Comparison of ENCODE assay signal across 16 mouse cellular contexts in genomic region chr17:47333409-47333808, GRCm38 (mm10). TPM values are rescaled to one million over a fixed set of nuclear protein-coding genes. Genes with fewer than 3 reads are reported as not detected.
DNase-seq lines count a peak whose midpoint lies in the region; ATAC-seq and TF ChIP-seq lines count a peak whose summit lies in the region.
"Had no signal": no experiment of that assay in that cellular context is flagged by ENCODE, and none has a peak within 500 bp of the region (broad histone marks: within the 10 kb centered on the region; RNA-seq: fewer than 3 reads in every experiment).

No protein-coding gene starts in this region.

- no peak overlapping the region for H3K27ac ChIP-seq in intestine, postnatal 0 days (ENCODE audit: low read depth, low read length)
- no peak overlapping the region for H3K27ac ChIP-seq in intestine, embryonic 15.5 days
- H3K27ac ChIP-seq: embryonic facial prominence, embryonic 12.5 days; kidney, postnatal 0 days; liver, embryonic 12.5 days; lung, embryonic 15.5 days had no signal

- H3K9ac ChIP-seq in intestine, postnatal 0 days (ENCODE audit: low read depth, low read length), result peak overlapping the region; percentile 7; the same call in 1 of the 2 replicates
- H3K9ac ChIP-seq in intestine, embryonic 15.5 days, result no peak overlapping the region
- H3K9ac ChIP-seq: embryonic facial prominence, embryonic 12.5 days; liver, embryonic 12.5 days; lung, embryonic 15.5 days had no signal

- no peaks in the 10 kb centered on the region for H3K4me1 ChIP-seq in intestine, postnatal 0 days (replicated peaks; ENCODE audit: control insufficient read depth, insufficient read depth, low read length)
- no peaks in the 10 kb centered on the region for H3K4me1 ChIP-seq in intestine, embryonic 15.5 days (replicated peaks)
- H3K4me1 ChIP-seq: liver, embryonic 12.5 days had no signal

- no peak for ATAC-seq in intestine, postnatal 0 days
- no peak for ATAC-seq in intestine, embryonic 15.5 days
- ATAC-seq: liver, embryonic 12.5 days had no signal

- 76% methylated on average over 2 of the region's 2 CpGs for WGBS in intestine, postnatal 0 days
- WGBS in intestine, embryonic 15.5 days, result 72% methylated on average over 2 of the region's 2 CpGs

- H3K4me3 ChIP-seq in intestine, postnatal 0 days (ENCODE audit: low read depth, low read length), result no peak overlapping the region
- H3K4me3 ChIP-seq in intestine, embryonic 15.5 days (replicated peaks), result no peak overlapping the region
- H3K4me3 ChIP-seq: embryonic facial prominence, embryonic 12.5 days; liver, embryonic 12.5 days; lung, embryonic 15.5 days; megakaryocyte, embryonic 14.5 days had no signal

- no peaks in the 10 kb centered on the region for H3K9me3 ChIP-seq in intestine, postnatal 0 days (ENCODE audit: control insufficient read depth)
- no peaks in the 10 kb centered on the region for H3K9me3 ChIP-seq in intestine, embryonic 15.5 days
- H3K9me3 ChIP-seq: embryonic facial prominence, embryonic 12.5 days; G1E; liver, embryonic 12.5 days; lung, embryonic 15.5 days; megakaryocyte, embryonic 14.5 days had no signal

- no peaks in the 10 kb centered on the region for H3K27me3 ChIP-seq in intestine, postnatal 0 days (replicated peaks; ENCODE audit: control insufficient read depth, insufficient read depth, low read length)
- no peaks in the 10 kb centered on the region for H3K27me3 ChIP-seq in intestine, embryonic 15.5 days (replicated peaks)
- H3K27me3 ChIP-seq: embryonic facial prominence, embryonic 12.5 days; liver, embryonic 12.5 days; lung, embryonic 15.5 days; megakaryocyte, embryonic 14.5 days had no signal

- TF ChIP-seq CTCF in intestine, postnatal 0 days (IDR thresholded peaks at IDR 0.05; ENCODE audit: low read depth), result no peak

- DNase-seq in embryo, embryonic 9.5 days (ENCODE audit: extremely low spot score), result peak; percentile 3
- DNase-seq in forelimb bud, embryonic 11.5 days (ENCODE audit: low read depth, low spot score), result peak; percentile 64
- DNase-seq in retina, embryonic 14.5 days (ENCODE audit: low spot score), result peak; percentile 37
- no peak for DNase-seq in cerebellum, postnatal 14 days
- DNase-seq in c-Kit-positive CD71-positive TER-119-positive erythroid progenitor cells, embryonic 14.5 days (ENCODE audit: low spot score), result no peak
- no peak for DNase-seq in cerebellum, postnatal 10 days
- DNase-seq: adrenal gland, adult 8-10 months; thymus, adult 18-20 months had no signal

- peaks cover 6% of the 10 kb centered on the region; the same call in 1 of the 2 replicates for H3K36me3 ChIP-seq in intestine, postnatal 0 days (ENCODE audit: control insufficient read depth, insufficient read depth)
- peaks cover 21% of the 10 kb centered on the region for H3K36me3 ChIP-seq in intestine, embryonic 15.5 days
- H3K36me3 ChIP-seq: G1E had no signal

- no peak overlapping the region for H3K4me2 ChIP-seq in intestine, postnatal 0 days (replicated peaks; ENCODE audit: low read depth)
- no peak overlapping the region for H3K4me2 ChIP-seq in intestine, embryonic 15.5 days (replicated peaks)
- H3K4me2 ChIP-seq: embryonic facial prominence, embryonic 12.5 days; liver, embryonic 12.5 days; lung, embryonic 15.5 days had no signal

RNA-seq across cellular contexts. Expression of gene Mrps10, which starts 35.3 kb away (rescaled TPM):
- polyA plus RNA-seq in intestine, postnatal 0 days (2015; fragmentation: Nextera tagmentation; extraction: Ambion mirVana), result 46.8 and 49.6 TPM in 2 replicates
- 75.5 and 83.0 TPM in 2 replicates for polyA plus RNA-seq in intestine, embryonic 15.5 days (2015; fragmentation: Nextera tagmentation; extraction: Ambion mirVana)

RNA-seq across cellular contexts. Expression of gene Guca1b, which starts 51.8 kb away (rescaled TPM):
- polyA plus RNA-seq in intestine, postnatal 0 days (2015; fragmentation: Nextera tagmentation; extraction: Ambion mirVana), result 0.13 and 0.17 TPM in 2 replicates
- polyA plus RNA-seq in intestine, embryonic 15.5 days (2015; fragmentation: Nextera tagmentation; extraction: Ambion mirVana), result 0.52 and 0.78 TPM in 2 replicates
- polyA plus RNA-seq: G1E had no signal

Comparison
In these comparisons a context has a peak if more than half of its experiments do, and no peak if none do; other contexts are left out.
1. DNase-seq: peak in embryo, embryonic 9.5 days (single experiment), forelimb bud, embryonic 11.5 days (single experiment) and retina, embryonic 14.5 days (single experiment); none in cerebellum, postnatal 14 days (0 of 2), c-Kit-positive CD71-positive TER-119-positive erythroid progenitor cells, embryonic 14.5 days (single experiment) and cerebellum, postnatal 10 days (0 of 2).